Comparison of ENCODE assay signal across 8 mouse cellular contexts in the genomic region with DNA sequence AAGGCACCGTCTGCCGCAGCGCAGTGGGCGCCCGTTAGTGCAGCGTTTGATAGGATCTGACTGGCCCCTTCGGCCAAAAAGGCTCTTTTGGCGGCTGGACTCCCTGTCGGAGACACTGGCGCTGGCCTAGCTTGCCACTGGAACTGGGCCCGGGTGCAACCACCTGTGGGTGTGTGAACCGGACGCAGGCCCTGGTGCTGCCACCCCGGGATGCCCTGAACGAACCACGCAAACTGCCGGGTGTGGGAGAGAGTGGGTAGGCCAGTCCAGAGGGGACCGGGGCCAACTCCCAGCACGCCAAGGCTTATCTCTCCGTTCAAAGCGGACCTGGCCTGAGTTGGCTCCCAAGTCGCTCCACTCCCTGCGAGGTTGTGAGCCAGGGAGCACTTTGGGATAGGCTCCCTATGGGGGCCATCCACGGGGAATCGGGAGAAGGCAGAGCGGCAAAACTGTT. TPM values are rescaled to one million over a fixed set of nuclear protein-coding genes. Genes with fewer than 3 reads are reported as not detected.
A peak's percentile ranks its signal among the peaks of the same experiment; 100 is the strongest.
DNase-seq lines count a peak whose midpoint lies in the region; ATAC-seq and TF ChIP-seq lines count a peak whose summit lies in the region.

No protein-coding gene starts in this region.

- H3K4me2 ChIP-seq in forebrain, embryonic 12.5 days, result peak overlapping the region; percentile 94
- peak overlapping the region; percentile 72 for H3K4me2 ChIP-seq in hindbrain, postnatal 0 days (ENCODE audit: low read depth, low read length)
- H3K4me2 ChIP-seq in lung, postnatal 0 days (replicated peaks; ENCODE audit: low read depth, low read length), result peak overlapping the region; percentile 98
- peak overlapping the region; percentile 89 for H3K4me2 ChIP-seq in stomach, embryonic 14.5 days (replicated peaks; ENCODE audit: low read depth, low read length)

- no peak for ATAC-seq in forebrain, embryonic 12.5 days (ENCODE audit: low FRiP score)
- ATAC-seq in hindbrain, postnatal 0 days, result peak; percentile 31
- no peak for ATAC-seq in lung, postnatal 0 days
- no peak for ATAC-seq in stomach, embryonic 14.5 days (ENCODE audit: insufficient number of reproducible peaks, insufficient read depth, low FRiP score, low read depth)

- peak overlapping the region; percentile 71 for H3K4me3 ChIP-seq in forebrain, embryonic 12.5 days (replicated peaks)
- peak overlapping the region; percentile 62 for H3K4me3 ChIP-seq in hindbrain, postnatal 0 days (ENCODE audit: low read length)
- peak overlapping the region; percentile 67 for H3K4me3 ChIP-seq in lung, postnatal 0 days (ENCODE audit: low read depth, low read length)
- peak overlapping the region; percentile 47 for H3K4me3 ChIP-seq in stomach, embryonic 14.5 days (ENCODE audit: low read depth, low read length)

- no peak for TF ChIP-seq EP300 in lung, postnatal 0 days (IDR thresholded peaks at IDR 0.05)

- peak overlapping the region; percentile 21; the same call in 1 of the 2 replicates for H3K9ac ChIP-seq in forebrain, embryonic 12.5 days
- H3K9ac ChIP-seq in hindbrain, postnatal 0 days (replicated peaks; ENCODE audit: low read length), result peak overlapping the region; percentile 74
- H3K9ac ChIP-seq in lung, postnatal 0 days (replicated peaks; ENCODE audit: low read depth), result peak overlapping the region; percentile 43
- H3K9ac ChIP-seq in stomach, embryonic 14.5 days (replicated peaks; ENCODE audit: low read depth, low read length), result peak overlapping the region; percentile 53; the same call in 1 of the 2 replicates

- DNase-seq in left cerebral cortex, adult 18-20 months (ENCODE audit: low spot score in 2 of 2), result peak; percentile 32 to 33
- no peak for DNase-seq in left cerebral cortex, postnatal 10 days (ENCODE audit: extremely low spot score in 1 of 2, low spot score in 2 of 2)
- peak; percentile 82 for DNase-seq in cerebellum, adult 8-10 months
- peak; percentile 50 for DNase-seq in hindbrain, postnatal 0 days (ENCODE audit: low spot score)
- DNase-seq in lung, postnatal 0 days (ENCODE audit: low spot score), result no peak
- DNase-seq in gastrocnemius, postnatal 25 days, result no peak

- no peaks in the 10 kb centered on the region for H3K36me3 ChIP-seq in forebrain, embryonic 12.5 days (replicated peaks)
- H3K36me3 ChIP-seq in hindbrain, postnatal 0 days (ENCODE audit: insufficient read depth, low read length), result no peaks in the 10 kb centered on the region
- no peaks in the 10 kb centered on the region for H3K36me3 ChIP-seq in lung, postnatal 0 days (ENCODE audit: insufficient read depth, low read length)
- no peaks in the 10 kb centered on the region for H3K36me3 ChIP-seq in stomach, embryonic 14.5 days (ENCODE audit: control insufficient read depth, insufficient read depth, low read length)

- H3K27ac ChIP-seq in forebrain, embryonic 12.5 days, result no peak overlapping the region
- peak overlapping the region; percentile 83; the same call in 1 of the 2 replicates for H3K27ac ChIP-seq in hindbrain, postnatal 0 days
- H3K27ac ChIP-seq in lung, postnatal 0 days (ENCODE audit: low read length), result peak overlapping the region; percentile 76
- H3K27ac ChIP-seq in stomach, embryonic 14.5 days (ENCODE audit: low read length), result no peak overlapping the region

- no peak for TF ChIP-seq CTCF in hindbrain, postnatal 0 days (IDR thresholded peaks at IDR 0.05; ENCODE audit: low read depth)
- no peak for TF ChIP-seq CTCF in lung, postnatal 0 days (IDR thresholded peaks at IDR 0.05)

- H3K27me3 ChIP-seq in forebrain, embryonic 12.5 days, result peaks cover 72% of the 10 kb centered on the region
- H3K27me3 ChIP-seq in hindbrain, postnatal 0 days (ENCODE audit: insufficient read depth, low read length), result no peaks in the 10 kb centered on the region
- H3K27me3 ChIP-seq in lung, postnatal 0 days (replicated peaks; ENCODE audit: insufficient read depth, low read length), result 0 out of 2 replicates have a peak, but pooled peaks cover 4% of the 10 kb centered on the region
- H3K27me3 ChIP-seq in stomach, embryonic 14.5 days (ENCODE audit: control insufficient read depth, insufficient read depth, low read length), result peaks cover 8% of the 10 kb centered on the region; the same call in 1 of the 2 replicates

- intact Hi-C loops in left cerebral cortex, postnatal 10 days (cut with DNase I), result loop anchor here (5.0 to 10.0 kb wide), 2 partner anchors 75 to 127 kb away; no protein-coding TSS in a partner anchor

- H3K4me1 ChIP-seq in forebrain, embryonic 12.5 days, result peaks cover 19% of the 10 kb centered on the region
- H3K4me1 ChIP-seq in hindbrain, postnatal 0 days (ENCODE audit: insufficient read depth, low read length), result peaks cover 9% of the 10 kb centered on the region; the same call in 1 of the 2 replicates
- peaks cover 3% of the 10 kb centered on the region for H3K4me1 ChIP-seq in lung, postnatal 0 days (ENCODE audit: insufficient read depth, low read depth, low read length)
- H3K4me1 ChIP-seq in stomach, embryonic 14.5 days (ENCODE audit: control insufficient read depth, insufficient read depth, low read length), result peaks cover 14% of the 10 kb centered on the region

- 4% methylated on average over 26 of the region's 26 CpGs for WGBS in forebrain, embryonic 12.5 days
- 3% methylated on average over 26 of the region's 26 CpGs for WGBS in hindbrain, postnatal 0 days
- 5% methylated on average over 25 of the region's 26 CpGs for WGBS in lung, postnatal 0 days
- WGBS in stomach, embryonic 14.5 days, result 10% methylated on average over 26 of the region's 26 CpGs

- H3K9me3 ChIP-seq in forebrain, embryonic 12.5 days, result no peaks in the 10 kb centered on the region
- no peaks in the 10 kb centered on the region for H3K9me3 ChIP-seq in hindbrain, postnatal 0 days (ENCODE audit: low read length)
- H3K9me3 ChIP-seq in lung, postnatal 0 days (ENCODE audit: low read length), result no peaks in the 10 kb centered on the region
- no peaks in the 10 kb centered on the region for H3K9me3 ChIP-seq in stomach, embryonic 14.5 days (ENCODE audit: control insufficient read depth, low read depth, low read length)

RNA-seq across cellular contexts. Expression of gene Epb41l4b, which starts 1.3 kb away (rescaled TPM):
- total RNA-seq in left cerebral cortex, adult 18-20 months (2021), result 10 to 100 TPM; 38.0 to 39.5 TPM
- total RNA-seq in left cerebral cortex, postnatal 10 days (2021), result 10 to 100 TPM; 12.1 to 15.0 TPM
- polyA plus RNA-seq in forebrain, embryonic 12.5 days (2016; fragmentation: Nextera tagmentation; extraction: Ambion mirVana), result 0.54 and 0.64 TPM in 2 replicates
- total RNA-seq in hindbrain, postnatal 0 days (2014; rRNA removed), result 13.9 and 14.7 TPM in 2 replicates
- polyA plus RNA-seq in hindbrain, postnatal 0 days (2015; fragmentation: Nextera tagmentation; extraction: Ambion mirVana), result 4.2 and 4.4 TPM in 2 replicates
- polyA plus RNA-seq in lung, postnatal 0 days (2015; fragmentation: Nextera tagmentation; extraction: Ambion mirVana), result 10.3 and 10.6 TPM in 2 replicates
- polyA plus RNA-seq in stomach, embryonic 14.5 days (2014; fragmentation: Nextera tagmentation; extraction: Ambion mirVana), result 6.3 and 6.7 TPM in 2 replicates
- 1 to 10 TPM; 2.4 to 2.5 TPM for total RNA-seq in gastrocnemius, postnatal 25 days (2021)

Comparison
In these comparisons a context has a peak if more than half of its experiments do, and no peak if none do; other contexts are left out.
1. DNase-seq: peak in left cerebral cortex, adult 18-20 months (2 of 2), cerebellum, adult 8-10 months (single experiment) and hindbrain, postnatal 0 days (single experiment); none in left cerebral cortex, postnatal 10 days (0 of 2), lung, postnatal 0 days (single experiment) and gastrocnemius, postnatal 25 days (single experiment).
2. H3K27ac ChIP-seq: peak in hindbrain, postnatal 0 days (single experiment) and lung, postnatal 0 days (single experiment); none in forebrain, embryonic 12.5 days (single experiment) and stomach, embryonic 14.5 days (single experiment).
3. H3K9ac ChIP-seq: peak in every context shown above with its lines; median percentile 74 in hindbrain, postnatal 0 days; 53 in stomach, embryonic 14.5 days; 43 in lung, postnatal 0 days; 21 in forebrain, embryonic 12.5 days.
4. Peak in every context shown above with its lines, with median percentiles within 50 percentile points of each other: H3K4me2 ChIP-seq and H3K4me3 ChIP-seq.